Mouse (Mus musculus) mammary gland, adult 2 months (tissue): ENCODE results near the gene Btnl9. TPM values are rescaled to one million over a fixed set of nuclear protein-coding genes. Genes with fewer than 3 reads are reported as not detected.

Source experiments
- polyA plus RNA-seq: library from polyadenylated mRNA; depleted of rRNA; stranded (reverse); fragments of >200 nt; gene quantifications from 2 replicates; pipeline ENCODE4 v1.2.3, GENCODE M21; 2012; ENCODE audit warnings: low replicate concordance; rRNA removed

Btnl9 gene
- polyA plus RNA-seq: 35.1 and 63.1 TPM in 2 replicates

DNA sequence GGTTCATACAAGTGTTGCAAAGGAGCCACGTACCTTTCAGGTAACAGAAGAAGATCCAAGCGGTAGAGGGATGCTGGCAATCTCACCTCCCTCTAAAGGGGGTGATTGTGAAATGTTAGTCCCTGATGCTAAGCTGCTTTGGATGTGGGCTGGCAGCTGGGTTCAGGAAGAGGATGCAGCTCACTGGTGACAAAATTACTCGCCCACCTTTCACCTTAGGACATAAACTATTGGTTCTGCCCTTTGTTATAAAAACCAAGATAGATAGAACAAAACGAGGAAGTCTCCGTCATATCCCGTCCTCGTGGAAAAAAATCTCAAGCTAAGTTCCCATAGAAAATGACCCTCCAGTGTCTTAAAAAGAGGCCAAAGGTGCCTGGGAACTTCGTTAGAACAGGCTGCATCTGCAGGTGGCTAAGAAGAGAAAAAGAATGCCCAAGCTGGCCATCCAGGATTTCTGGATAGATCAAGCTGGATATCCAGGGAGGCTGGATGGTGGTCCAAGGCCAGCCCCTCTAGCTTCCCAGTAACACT is at the start of gene Btnl9:
TSS of gene Btnl9 (minus strand) at position 205 of the 534 bp plus-strand sequence.

DNA sequence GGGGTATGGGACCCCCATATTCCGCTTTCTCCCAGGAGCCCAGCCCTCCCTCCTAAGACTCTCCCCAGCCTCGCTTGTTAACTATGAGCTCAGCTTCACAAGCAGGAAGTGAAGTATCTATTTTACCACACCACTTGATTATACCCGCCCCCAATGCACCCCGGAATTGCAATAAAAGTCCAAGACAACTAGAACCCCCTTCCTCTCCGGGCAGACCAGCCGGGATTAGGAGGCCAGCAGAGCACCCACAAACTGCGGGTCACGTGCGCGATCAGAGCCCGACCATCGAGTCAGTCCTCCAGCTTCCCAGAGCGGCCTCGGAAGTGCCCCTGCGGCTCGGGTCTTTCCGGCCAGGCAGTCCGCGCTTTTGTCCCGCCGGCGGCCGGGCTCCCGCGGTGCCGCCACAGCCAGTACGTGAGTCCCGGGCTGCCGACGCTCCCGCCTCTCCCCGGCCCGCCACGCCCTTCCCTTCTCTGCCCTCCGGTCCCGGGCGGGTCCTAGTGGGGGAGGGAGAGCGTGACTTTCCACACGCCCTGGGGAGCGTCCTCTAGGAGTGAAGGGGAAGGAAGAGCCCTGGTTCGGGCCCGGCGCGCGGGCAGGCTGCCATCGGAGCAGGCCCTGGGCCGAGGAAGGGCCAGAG is 16.3 kb upstream of the Btnl9 start, which contains the start of gene Zfp62:
TSS of gene Zfp62 (plus strand) at position 164 of the 640 bp plus-strand sequence.

DNA sequence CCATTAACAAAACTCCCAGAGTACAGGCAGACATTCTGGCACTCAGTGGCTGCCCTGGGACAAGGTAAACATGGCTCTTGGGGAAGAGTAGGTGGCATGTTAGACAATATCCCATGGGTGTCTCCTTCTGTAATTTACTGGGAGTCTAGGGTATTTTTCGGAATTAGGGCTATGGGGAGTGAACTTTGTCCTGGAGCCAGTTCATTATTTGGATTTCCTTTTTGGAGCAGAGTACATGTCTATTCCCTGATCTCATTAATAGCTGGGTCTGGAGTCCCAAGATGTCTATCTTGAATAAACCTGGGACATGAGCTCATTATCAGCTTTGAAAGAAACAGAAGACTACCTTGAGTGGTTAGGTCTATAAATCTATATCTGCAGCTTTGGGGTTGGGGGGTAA is 32.9 kb downstream of the Btnl9 start, which contains the start of gene Olfr1394:
TSS of gene Olfr1394 (plus strand) at position 301 of the 400 bp plus-strand sequence.

DNA sequence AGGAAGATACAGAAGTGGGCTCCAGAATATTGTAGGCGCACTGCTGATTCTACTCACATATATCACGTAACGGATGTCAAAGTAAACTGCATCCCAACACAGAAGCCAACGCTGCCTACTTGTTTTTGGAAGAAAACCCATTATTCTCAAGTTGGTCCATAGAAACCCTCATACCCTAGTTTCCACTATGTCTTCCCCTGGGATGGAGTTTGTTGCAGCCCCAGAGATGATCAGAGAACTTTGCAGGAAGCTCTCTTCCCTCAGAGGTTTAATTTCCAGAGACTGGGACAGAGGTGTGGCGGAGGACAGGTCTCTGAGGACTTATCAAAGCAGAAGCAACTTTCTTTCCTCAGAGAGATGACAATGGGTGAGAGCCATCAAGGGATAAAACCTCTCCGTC is 45.0 kb downstream of the Btnl9 start, which contains the start of gene Olfr1395:
TSS of gene Olfr1395 (plus strand) at position 301 of the 400 bp plus-strand sequence.

Other genes starting within 250 kb of the Btnl9 start
- 10.3 and 17.1 TPM in 2 replicates for gene Psme2b, start 241.0 kb downstream of the Btnl9 start, polyA plus RNA-seq
- gene Olfr56, start 208.3 kb downstream of the Btnl9 start, polyA plus RNA-seq: 0.11 and 0.16 TPM in 2 replicates
- 10.4 and 15.4 TPM in 2 replicates for gene 9930111J21Rik1, start 207.8 kb downstream of the Btnl9 start, polyA plus RNA-seq
- gene Gm12185, start 194.9 kb downstream of the Btnl9 start, polyA plus RNA-seq: 0.35 and 1.3 TPM in 2 replicates
- 3.6 and 7.0 TPM in 2 replicates for gene Tgtp1, start 193.0 kb downstream of the Btnl9 start, polyA plus RNA-seq
- 6.7 and 7.0 TPM in 2 replicates for gene 9930111J21Rik2, start 135.9 kb downstream of the Btnl9 start, polyA plus RNA-seq
- gene Tgtp2, start 123.0 kb downstream of the Btnl9 start, polyA plus RNA-seq: 10.1 and 32.6 TPM in 2 replicates
- gene Ifi47, start 110.6 kb downstream of the Btnl9 start, polyA plus RNA-seq: 15.1 and 19.8 TPM in 2 replicates
- gene Olfr1396, start 72.3 kb downstream of the Btnl9 start, polyA plus RNA-seq: 0.97 and 2.1 TPM in 2 replicates
- not detected in 2 replicates for gene Olfr1395, start 44.9 kb downstream of the Btnl9 start, polyA plus RNA-seq
- not detected in 2 replicates for gene Olfr1394, start 32.8 kb downstream of the Btnl9 start, polyA plus RNA-seq
- 2.8 and 3.1 TPM in 2 replicates for gene Zfp62, start 16.1 kb upstream of the Btnl9 start, polyA plus RNA-seq
- 152 and 226 TPM in 2 replicates for gene Mgat1, start 57.0 kb upstream of the Btnl9 start, polyA plus RNA-seq
- gene Olfr1393, start 91.1 kb upstream of the Btnl9 start, polyA plus RNA-seq: 0.13 and 0.14 TPM in 2 replicates
- 0.04 TPM in 1 of 2 replicates, not detected in the other for gene Olfr1392, start 98.1 kb upstream of the Btnl9 start, polyA plus RNA-seq
- not detected in 2 replicates for gene Olfr10, start 117.6 kb upstream of the Btnl9 start, polyA plus RNA-seq
- not detected in 2 replicates for gene Olfr1391, start 135.6 kb upstream of the Btnl9 start, polyA plus RNA-seq
- gene Olfr1390, start 148.0 kb upstream of the Btnl9 start, polyA plus RNA-seq: not detected in 2 replicates
- gene Olfr1389, start 235.9 kb upstream of the Btnl9 start, polyA plus RNA-seq: not detected in 2 replicates
- 0.06 and 0.53 TPM in 2 replicates for gene Olfr1388, start 249.5 kb upstream of the Btnl9 start, polyA plus RNA-seq